Mouse (Mus musculus): ENCODE results near the gene Pik3ip1.

- TF ChIP-seq CTCF (IDR thresholded peaks at IDR 0.05; ENCODE audit: borderline replicate concordance, control insufficient read depth, extremely low read depth, insufficient read depth, low read length, poor library complexity) (no peak), POLR2A (IDR thresholded peaks at IDR 0.05; ENCODE audit: control insufficient read depth, extremely low read depth, insufficient read depth, low read length, poor library complexity) (no peak)
These were observed 29.1 kb upstream of the Pik3ip1 start for GRCm38 (mm10) chr11:3301075-3301474.

All from thymus, adult 2 months (tissue).